Mouse (Mus musculus): ENCODE data around the gene Spint4. TPM values are rescaled to one million over a fixed set of nuclear protein-coding genes. Genes with fewer than 3 reads are reported as not detected.

The Spint4 gene
- 0.20 TPM in 1 of 2 replicates, not detected in the other for polyA plus RNA-seq (2012; rRNA removed)

DNA sequence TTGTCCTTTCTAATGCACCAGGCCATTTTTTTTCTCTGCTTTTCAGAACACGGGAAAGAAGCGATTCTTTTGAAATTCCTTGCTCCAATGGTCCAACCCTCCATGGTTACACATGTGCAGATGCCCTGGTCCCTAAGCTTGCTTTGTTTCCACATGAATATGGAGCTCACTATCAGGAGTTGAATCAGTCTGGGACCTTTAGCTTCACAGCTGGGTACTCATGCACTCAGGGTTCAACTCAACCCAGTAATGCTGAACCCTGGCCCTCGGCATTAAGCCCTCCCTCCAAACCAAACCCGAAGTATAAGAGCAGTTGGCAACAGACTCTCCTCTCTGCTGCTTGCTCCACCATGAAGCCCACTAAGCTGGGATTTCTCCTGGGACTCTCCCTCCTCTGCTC lies at the start of gene Spint4:
Gene Spint4 (plus strand): TSS at position 301 of the 400 bp plus-strand sequence.

DNA sequence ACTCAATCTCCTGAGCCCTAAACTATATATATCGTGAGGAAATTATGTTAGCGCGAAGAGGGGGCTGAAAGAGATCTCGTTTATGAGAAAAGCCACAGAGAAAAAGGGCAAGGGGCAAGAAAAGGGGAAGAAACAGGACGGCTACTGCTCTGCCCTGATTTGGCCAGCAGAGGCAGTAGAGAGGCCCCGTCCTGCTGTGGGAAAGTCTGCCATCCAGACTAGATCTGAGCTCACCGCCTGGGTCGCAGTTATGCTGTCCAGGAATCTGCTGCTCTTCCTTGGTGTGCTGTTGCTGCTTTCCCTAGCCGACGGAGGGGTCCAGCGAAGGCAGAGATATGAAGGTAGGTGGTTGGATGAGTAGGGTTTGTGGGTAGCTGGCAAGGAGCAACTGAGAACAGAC lies 42.4 kb upstream of the Spint4 start, which contains the start of gene Wfdc10:
Gene Wfdc10 (plus strand): TSS at position 189 of the 400 bp plus-strand sequence.

GRCm38 (mm10) chr2:164656483-164656882 lies 41.8 kb upstream of the Spint4 start, which contains the start of gene Wfdc9:
Gene Wfdc9, minus strand, starts transcription at chr2:164656583.

GRCm38 (mm10) chr2:164673987-164674386 lies 24.3 kb upstream of the Spint4 start, which contains the start of gene Wfdc11:
Gene Wfdc11, minus strand, starts transcription at chr2:164674087.

GRCm38 (mm10) chr2:164684807-164685206 lies 13.5 kb upstream of the Spint4 start, which contains the start of gene Wfdc13:
Gene Wfdc13, plus strand, starts transcription at chr2:164685107.

GRCm38 (mm10) chr2:164715005-164715404 lies 16.7 kb downstream of the Spint4 start, which contains the start of gene Spint5:
Gene Spint5, plus strand, starts transcription at chr2:164715305.

DNA sequence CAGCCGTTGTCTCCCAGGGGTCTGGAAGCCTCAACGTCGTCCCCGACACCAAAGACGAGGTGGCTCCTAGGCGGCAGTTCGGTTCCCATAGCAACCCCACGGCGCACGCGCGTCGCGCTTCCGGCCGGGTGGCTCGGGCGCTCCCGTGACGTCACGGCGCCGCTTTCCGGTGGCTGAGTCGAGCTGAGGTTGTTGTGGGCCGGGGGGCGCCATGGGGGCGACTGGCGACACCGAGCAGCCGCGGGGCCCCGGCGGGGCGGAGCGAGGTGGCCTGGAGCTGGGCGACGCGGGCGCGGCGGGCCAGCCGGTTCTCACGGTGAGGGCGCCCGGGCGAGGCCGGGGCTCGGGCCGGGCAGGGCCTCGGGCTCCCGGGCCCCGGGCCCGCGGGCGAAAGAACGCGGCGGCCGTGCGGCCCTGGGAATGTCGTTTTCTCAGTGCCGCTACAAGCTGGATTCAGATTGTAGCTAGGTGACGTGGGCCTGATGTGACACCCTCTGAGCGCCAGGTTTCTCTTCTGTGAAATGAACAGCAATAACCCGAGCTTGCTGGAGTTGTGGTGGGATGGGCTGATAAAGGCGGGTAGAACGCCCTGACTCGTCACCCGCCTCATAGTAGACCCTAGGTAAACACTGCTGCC lies 47.7 kb downstream of the Spint4 start, which contains the start of the genes Wfdc3 and Dnttip1:
Gene Wfdc3 (minus strand): TSS at position 89 of the 637 bp plus-strand sequence.
Gene Dnttip1 (plus strand): TSS at position 141 of the 637 bp plus-strand sequence.

Other genes with a start within 250 kb of the Spint4 start
- 71.4 and 132 TPM in 2 replicates for gene Sys1, start 241.5 kb upstream of the Spint4 start, polyA plus RNA-seq (2012; rRNA removed)
- gene Gm20458, start 237.5 kb upstream of the Spint4 start, polyA plus RNA-seq (2012; rRNA removed): 31.3 and 46.5 TPM in 2 replicates
- not detected in 2 replicates for gene Trp53tg5, start 224.8 kb upstream of the Spint4 start, polyA plus RNA-seq (2012; rRNA removed)
- gene Dbndd2, start 212.4 kb upstream of the Spint4 start, polyA plus RNA-seq (2012; rRNA removed): 27.2 and 65.5 TPM in 2 replicates
- 90.3 and 138 TPM in 2 replicates for gene Pigt, start 201.0 kb upstream of the Spint4 start, polyA plus RNA-seq (2012; rRNA removed)
- gene Wfdc2, start 136.1 kb upstream of the Spint4 start, polyA plus RNA-seq (2012; rRNA removed): 41.0 and 51.1 TPM in 2 replicates
- gene Spint3, start 125.0 kb upstream of the Spint4 start, polyA plus RNA-seq (2012; rRNA removed): 0.43 TPM in 1 of 2 replicates, not detected in the other
- gene Wfdc6a, start 113.1 kb upstream of the Spint4 start, polyA plus RNA-seq (2012; rRNA removed): 0.08 and 0.14 TPM in 2 replicates
- gene Eppin, start 104.9 kb upstream of the Spint4 start, polyA plus RNA-seq (2012; rRNA removed): 0.19 TPM in 1 of 2 replicates, not detected in the other
- 0.11 TPM in 1 of 2 replicates, not detected in the other for gene Wfdc6b, start 85.0 kb upstream of the Spint4 start, polyA plus RNA-seq (2012; rRNA removed)
- gene Wfdc8, start 84.9 kb upstream of the Spint4 start, polyA plus RNA-seq (2012; rRNA removed): 0.26 TPM in 1 of 2 replicates, not detected in the other
- gene Wfdc16, start 59.7 kb upstream of the Spint4 start, polyA plus RNA-seq (2012; rRNA removed): 0.09 TPM in 1 of 2 replicates, not detected in the other
- gene Wfdc10, start 42.5 kb upstream of the Spint4 start, polyA plus RNA-seq (2012; rRNA removed): 0.30 and 3.4 TPM in 2 replicates
- gene Wfdc9, start 41.9 kb upstream of the Spint4 start, polyA plus RNA-seq (2012; rRNA removed): not detected in 2 replicates
- not detected in 2 replicates for gene Wfdc11, start 24.4 kb upstream of the Spint4 start, polyA plus RNA-seq (2012; rRNA removed)
- 0.75 and 2.0 TPM in 2 replicates for gene Wfdc13, start 13.4 kb upstream of the Spint4 start, polyA plus RNA-seq (2012; rRNA removed)
- gene Spint5, start 16.8 kb downstream of the Spint4 start, polyA plus RNA-seq (2012; rRNA removed): not detected in 2 replicates
- 0.22 TPM in 1 of 2 replicates, not detected in the other for gene Wfdc3, start 47.4 kb downstream of the Spint4 start, polyA plus RNA-seq (2012; rRNA removed)
- gene Dnttip1, start 47.5 kb downstream of the Spint4 start, polyA plus RNA-seq (2012; rRNA removed): 9.0 and 25.3 TPM in 2 replicates
- 31.9 and 34.3 TPM in 2 replicates for gene Ube2c, start 71.4 kb downstream of the Spint4 start, polyA plus RNA-seq (2012; rRNA removed)
- gene Tnnc2, start 81.5 kb downstream of the Spint4 start, polyA plus RNA-seq (2012; rRNA removed): 33.7 and 34.0 TPM in 2 replicates
- gene Snx21, start 87.3 kb downstream of the Spint4 start, polyA plus RNA-seq (2012; rRNA removed): 15.0 and 20.3 TPM in 2 replicates
- 37.1 and 48.4 TPM in 2 replicates for gene Acot8, start 106.4 kb downstream of the Spint4 start, polyA plus RNA-seq (2012; rRNA removed)
- gene Zswim3, start 106.6 kb downstream of the Spint4 start, polyA plus RNA-seq (2012; rRNA removed): 0.58 and 1.1 TPM in 2 replicates
- gene Zswim1, start 124.2 kb downstream of the Spint4 start, polyA plus RNA-seq (2012; rRNA removed): 8.0 and 8.1 TPM in 2 replicates
- gene Spata25, start 130.0 kb downstream of the Spint4 start, polyA plus RNA-seq (2012; rRNA removed): not detected in 2 replicates
- gene Ctsa, start 134.4 kb downstream of the Spint4 start, polyA plus RNA-seq (2012; rRNA removed): 97.4 and 104 TPM in 2 replicates
- gene Neurl2, start 135.0 kb downstream of the Spint4 start, polyA plus RNA-seq (2012; rRNA removed): 3.4 and 4.2 TPM in 2 replicates
- 43.0 and 47.2 TPM in 2 replicates for gene Pltp, start 159.2 kb downstream of the Spint4 start, polyA plus RNA-seq (2012; rRNA removed)
- gene Pcif1, start 180.8 kb downstream of the Spint4 start, polyA plus RNA-seq (2012; rRNA removed): 30.9 and 37.6 TPM in 2 replicates
- 16.7 and 17.1 TPM in 2 replicates for gene Zfp335, start 213.3 kb downstream of the Spint4 start, polyA plus RNA-seq (2012; rRNA removed)
- 1.9 and 3.6 TPM in 2 replicates for gene Mmp9, start 242.3 kb downstream of the Spint4 start, polyA plus RNA-seq (2012; rRNA removed)